Mouse (Mus musculus): ENCODE data around the gene T2.
"Not testable (repeated sequence)": the region's sequence is repeated elsewhere in the genome, so short reads cannot be mapped to it uniquely, and the experiment has no call there.

Gene T2

DNA sequence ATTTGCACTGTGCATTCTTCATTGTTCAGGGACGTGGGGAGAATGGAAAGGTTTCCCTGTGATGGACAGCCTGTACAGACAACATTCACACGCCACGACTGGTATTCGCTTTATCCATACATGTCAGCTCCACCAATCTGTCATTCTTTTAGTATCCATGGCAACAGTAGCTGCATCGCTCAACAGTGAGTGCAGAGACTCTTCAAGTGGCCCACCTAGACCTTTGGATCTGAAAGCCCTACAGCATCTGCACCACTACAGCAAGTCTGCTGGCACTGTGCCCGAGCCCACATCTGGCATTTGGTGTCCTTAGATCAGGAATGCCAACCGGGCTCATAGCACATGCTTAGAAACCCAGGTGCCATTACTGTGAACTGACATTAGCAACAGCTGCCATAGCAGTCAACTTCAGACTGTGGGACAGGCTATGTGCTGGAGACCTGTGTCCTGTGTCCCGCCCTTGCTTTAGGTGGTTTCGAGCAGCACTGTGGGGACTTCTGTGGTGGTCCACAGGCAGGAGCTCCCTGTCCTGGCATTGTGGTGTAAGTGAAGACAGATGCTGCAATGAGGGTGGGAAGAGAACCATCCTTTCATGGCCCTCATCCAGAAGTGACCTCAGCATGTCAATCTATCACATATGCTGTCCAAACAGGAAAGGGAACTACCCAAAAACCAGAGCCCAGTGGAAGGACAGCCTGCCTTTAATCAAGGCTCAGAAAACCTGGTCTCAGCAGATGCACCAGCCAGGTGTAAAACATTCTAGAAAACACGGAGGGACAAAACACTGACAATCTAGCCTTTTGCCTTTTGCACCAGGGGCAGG is 5.7 kb downstream of the T2 start:
- intact Hi-C loops (cut with DNase I): no loop called here

DNA sequence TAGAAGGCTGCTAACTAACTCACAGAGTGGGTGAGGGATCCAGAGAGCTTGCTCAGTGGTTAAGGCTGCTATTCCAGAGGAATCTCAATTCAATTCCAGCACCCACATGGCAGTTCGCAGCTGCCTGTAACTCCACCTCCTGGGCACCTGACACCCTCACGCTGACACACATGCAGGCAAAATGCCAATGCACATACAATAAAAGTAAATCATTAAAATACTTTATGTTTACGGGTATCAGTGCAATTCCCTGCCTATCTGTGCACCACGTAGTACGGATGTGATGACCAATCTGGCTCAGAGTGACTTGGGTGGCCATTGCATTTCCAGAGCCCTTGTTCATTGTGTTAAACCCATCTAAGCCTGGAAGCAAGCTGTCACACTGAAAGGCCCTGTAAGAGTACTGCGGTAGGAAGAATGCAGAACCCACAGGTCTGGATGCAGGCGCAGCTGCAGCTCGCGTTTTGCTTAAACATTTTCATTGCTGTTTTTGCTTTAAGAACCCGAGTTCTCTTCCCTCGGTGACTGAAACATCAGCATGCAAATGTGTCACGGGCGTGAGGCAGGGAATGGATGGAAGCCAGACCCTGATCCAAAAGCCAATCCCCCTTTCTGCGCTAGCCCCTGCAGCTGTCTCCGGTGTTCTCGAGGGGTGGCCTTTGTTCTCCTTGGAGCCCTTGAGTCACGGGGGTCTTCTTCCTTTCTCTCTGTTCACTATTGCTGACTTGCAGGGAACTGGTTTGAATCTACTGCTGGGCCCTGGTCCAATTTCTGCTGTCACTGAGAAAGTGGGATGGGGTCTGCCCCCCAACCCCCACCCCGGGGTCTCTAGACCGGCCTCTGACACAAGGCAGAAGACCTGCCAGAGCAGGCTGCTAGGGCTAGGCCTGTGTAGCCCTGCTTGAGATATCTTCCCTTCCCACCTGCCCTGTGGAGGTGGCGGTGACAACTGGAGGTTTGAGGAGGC is 12.0 kb downstream of the T2 start:
- intact Hi-C loops (cut with DNase I): loop anchor here (5.0 kb wide), 1 partner anchor 55 kb away; the partner anchor contains the start of gene Sft2d1

DNA sequence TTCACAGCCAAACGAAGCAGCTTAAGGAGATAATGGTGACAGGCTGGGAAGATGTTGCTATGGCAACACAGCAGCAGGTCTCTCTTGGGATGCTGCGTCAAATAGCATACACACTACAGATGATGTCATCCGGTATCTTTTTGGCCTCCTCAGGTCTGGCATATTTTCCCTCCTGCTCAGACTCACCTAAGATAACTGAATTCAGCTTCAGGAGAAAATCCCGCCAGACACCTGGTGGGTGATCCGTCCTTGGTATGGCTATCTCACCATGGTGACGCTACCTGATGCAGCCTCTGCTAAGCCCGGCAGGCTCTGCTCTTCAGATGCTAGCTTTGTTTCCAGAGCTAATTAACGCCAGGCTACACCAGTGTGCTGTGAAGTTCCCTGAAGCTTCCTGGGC is 12.8 kb downstream of the T2 start:
- intact Hi-C loops (cut with DNase I): loop anchor here (5.0 kb wide), 1 partner anchor 56 kb away; the partner anchor contains the start of gene Sft2d1

DNA sequence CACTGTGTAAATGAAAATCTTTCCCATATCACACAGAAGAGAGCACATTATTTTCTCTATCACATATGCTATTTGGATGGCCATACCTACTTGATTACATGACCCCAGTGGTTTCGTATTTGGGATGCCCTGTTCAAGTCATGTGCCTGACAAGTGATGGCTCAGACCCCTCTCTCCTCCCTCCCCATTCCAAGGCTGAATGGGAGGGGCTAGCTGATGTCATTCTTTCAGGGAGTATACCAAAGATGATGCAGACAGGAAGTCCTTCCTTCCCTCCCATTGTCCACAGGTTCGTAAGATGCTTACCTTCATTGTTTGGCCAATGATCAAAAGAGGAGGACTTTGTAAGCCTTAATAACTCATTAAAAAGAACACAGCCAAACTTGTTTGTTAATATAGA is 13.4 kb downstream of the T2 start:
- intact Hi-C loops (cut with DNase I): loop anchor here (5.0 kb wide), 1 partner anchor 57 kb away; the partner anchor contains the start of gene Sft2d1

DNA sequence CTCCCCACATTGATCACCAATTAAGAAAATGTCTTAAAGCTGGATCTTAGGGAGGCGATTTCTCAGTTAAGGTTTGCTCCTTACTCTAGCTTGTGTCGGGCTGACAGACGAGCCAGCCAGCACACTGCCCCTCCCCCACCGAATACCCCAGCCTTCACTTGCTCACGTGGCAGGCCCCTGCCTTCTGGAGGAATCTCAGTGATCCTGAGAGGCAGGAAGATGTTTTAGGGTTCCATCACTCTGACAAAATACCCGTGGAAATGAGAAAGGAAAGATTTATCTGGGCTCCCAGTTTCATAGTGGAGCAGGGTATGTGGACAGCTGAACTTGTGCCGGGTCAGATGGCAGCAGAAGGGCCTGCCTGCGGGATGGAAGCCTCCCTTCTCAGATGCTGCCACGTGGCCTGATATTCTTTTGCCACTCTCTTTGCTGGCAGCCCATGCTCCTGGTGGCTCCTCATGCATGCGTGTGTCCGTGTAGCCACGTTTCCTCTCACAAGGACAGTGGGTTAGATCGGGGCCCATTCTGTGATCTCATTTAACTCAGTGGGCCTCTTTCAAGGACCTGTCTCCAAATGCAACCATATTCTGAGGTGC is 14.9 kb downstream of the T2 start:
- intact Hi-C loops (cut with DNase I): loop anchor here (10.0 kb wide), 1 partner anchor 176 kb away; no protein-coding TSS in a partner anchor

DNA sequence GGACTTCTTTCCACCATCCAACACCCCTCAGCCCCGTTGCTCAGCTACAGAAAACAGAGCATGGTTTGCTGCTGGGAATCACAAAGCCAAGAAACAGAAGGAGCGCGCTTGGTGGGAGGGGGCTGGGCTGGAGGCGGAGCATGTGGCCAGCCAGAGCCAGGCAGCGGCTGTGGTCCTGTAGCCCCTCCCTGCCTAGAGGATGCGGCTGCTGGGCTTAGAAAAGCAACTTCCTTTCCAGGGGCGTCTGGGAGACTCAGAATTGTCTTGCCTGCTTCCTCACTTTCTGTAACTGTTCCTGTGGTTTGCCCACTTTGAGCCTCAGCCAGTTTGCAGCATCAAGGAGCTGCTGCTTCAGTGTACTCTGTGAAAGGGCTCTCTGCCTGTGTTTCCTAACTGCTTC is 16.0 kb downstream of the T2 start:
- intact Hi-C loops (cut with DNase I): loop anchor here (1.0 to 10.0 kb wide), 2 partner anchors 108 to 177 kb away; no protein-coding TSS in a partner anchor

DNA sequence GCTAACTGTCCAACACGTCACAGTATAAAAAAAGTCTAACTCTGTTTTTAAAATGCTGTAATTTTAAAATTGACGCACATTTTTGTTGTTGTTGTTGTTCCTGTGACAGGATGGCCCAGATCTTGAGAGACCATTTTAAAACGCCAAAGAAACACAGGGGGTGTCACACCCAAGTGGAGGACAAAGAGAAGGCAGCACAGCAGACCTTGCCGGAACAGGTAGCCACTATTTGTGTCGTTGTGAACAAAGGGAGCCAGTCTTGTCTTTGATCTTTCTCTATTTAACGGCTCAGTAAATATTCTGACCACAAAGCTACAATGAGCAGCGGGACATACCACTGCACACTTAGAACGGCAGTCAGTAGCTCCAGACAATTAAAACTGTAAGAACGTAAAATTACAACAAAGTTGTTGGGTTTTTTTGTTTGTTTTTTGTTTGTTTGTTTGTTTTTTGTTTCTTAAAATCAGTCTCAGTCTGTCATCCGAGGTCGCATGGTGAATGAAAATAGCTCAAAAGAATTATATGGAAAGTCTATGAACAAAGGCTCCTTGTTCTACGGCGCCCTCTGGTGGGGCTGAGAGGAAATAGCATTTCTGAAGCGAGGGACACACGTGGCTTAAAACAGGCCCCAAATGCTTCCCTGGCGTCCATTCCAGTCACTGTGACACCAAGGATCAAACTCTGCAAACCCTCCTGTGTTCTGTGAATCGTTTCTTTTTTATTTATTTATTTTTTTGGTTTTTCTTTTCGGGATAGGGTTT is 16.7 kb downstream of the T2 start:
- intact Hi-C loops (cut with DNase I): loop anchor here (1.0 to 10.0 kb wide), 2 partner anchors 108 to 178 kb away; no protein-coding TSS in a partner anchor

DNA sequence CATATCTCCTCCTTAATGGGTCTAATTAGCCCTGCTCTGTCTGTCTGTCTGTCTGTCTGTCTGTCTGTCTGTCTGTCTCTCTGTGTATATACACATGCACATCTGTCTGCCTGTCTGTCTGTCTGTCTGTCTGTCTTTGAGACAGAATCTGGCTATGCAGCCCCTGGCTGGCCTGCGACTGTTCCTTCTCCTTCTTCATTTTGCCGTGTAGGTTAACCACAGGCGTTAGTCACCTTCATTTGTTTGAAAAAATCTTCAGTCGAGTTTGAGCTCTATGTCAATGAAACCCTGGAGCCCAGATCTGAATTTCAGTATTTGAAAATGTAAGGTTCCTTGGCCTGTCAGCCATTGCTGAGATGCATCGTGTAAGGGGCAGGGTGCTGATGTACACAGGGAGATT is 21.5 kb downstream of the T2 start:
- intact Hi-C loops (cut with DNase I): loop anchor here (10.0 kb wide), 1 partner anchor 182 kb away; no protein-coding TSS in a partner anchor

DNA sequence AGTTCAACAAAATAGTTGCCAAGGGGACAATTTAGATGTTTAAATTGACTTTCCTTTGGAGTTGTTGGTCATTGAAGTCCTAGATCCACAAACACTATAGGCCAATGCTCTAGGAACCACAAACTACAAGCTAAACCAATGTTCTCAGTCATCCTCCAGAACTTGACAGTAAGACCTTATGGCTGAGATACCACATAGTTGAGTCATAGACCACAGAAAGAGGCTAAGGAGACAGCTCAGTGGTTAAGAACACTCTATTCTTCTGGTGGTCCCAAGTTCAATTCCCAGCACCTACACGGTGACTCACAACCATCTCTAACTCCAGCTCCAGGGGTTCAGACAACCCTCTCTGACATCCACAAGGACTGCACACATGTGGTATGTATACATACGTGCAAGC is 29.6 kb downstream of the T2 start:
- intact Hi-C loops (cut with DNase I): no loop called here

DNA sequence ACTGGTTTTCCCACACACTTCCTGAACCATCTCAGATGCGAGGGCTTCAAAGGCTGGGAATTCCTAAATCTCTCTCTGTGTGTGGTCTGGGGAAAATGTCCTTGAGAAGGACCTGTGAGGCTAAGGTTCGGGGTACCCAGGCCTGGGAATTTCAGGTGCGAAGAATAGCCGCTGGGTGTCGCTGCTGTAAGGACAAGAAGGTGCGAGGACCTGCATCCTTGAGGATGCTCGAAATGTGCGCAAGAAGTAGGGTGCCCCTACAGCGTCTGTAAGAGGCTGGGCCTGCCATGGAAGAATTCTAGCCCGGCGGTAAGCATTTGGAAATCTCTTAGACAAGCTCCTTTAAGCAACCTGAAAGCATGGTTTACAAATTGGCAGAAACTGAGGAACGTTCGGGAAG is 32.7 kb downstream of the T2 start:
- intact Hi-C loops (cut with DNase I): no loop called here

DNA sequence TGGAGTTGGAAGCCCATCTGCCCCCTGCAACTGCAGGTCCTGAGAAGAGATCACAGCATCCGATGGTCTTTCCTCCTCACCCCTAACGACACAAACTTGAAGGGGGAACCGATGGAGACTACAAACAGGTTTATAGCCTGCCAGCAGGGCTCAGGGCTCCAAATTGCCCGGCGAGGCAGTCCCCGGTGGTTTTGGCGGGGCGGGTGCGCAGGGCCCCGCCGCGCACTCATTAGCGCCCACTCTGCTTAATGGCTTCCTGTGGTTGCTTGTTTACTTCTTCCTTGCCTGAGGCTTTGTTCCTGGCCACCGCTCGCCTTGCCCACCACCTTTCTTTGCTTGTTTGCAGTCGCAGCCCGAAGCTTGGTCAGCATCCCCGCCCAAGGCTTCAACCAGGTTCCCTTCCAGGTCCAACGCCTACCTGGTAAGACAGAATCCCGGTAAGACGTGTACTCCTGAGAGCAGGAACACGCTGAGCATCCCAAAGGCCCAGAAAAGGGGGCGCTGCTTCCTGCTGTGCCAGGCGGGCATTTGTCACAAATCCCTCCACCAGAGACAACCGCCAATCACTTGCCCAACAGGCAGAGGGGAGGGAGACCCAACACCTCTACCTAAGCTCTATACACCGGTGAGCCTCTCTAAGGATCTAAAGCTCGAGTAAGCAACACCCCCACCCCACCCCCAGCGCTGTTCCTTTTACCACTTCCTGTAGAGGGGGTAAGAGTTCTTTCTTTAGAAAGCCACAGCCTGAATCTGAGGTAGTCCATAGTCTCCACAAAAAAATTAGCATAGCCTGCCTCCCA is 33.4 kb downstream of the T2 start:
- intact Hi-C loops (cut with DNase I): no loop called here

DNA sequence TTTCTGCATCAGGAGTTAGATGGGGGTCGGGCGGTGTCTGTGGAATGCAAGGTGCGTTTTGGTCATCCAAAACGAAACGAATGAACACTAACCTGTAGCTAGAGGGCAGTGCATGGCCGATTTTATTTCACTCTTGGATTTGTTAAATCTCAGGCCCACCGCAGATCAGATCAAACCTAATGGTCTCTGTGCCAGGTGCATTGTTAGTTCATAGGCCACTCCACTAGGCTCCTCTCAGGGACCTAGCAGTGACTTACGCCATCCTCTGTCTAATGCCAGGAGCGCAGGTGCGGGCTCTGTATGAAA is 34.0 kb downstream of the T2 start:
- intact Hi-C loops (cut with DNase I): no loop called here

DNA sequence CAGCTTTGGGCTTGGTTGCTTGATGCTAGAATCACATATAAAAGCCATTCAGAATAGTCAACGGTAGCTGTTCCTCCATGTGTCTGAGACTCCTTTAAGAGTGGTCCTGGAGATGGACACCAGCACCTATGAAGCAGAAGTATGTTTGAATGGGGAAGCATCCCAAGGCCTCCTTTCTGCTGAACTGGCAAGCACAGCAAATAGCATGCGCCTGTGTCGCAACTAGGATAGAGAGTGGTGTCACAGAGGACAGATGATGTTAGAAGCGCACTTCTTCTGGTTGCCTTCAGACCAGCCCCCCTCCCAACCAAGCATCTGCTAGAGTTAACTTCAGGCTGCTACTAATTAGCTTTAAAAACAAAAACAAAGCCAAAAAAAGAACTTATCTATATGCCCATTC is 34.7 kb downstream of the T2 start:
- intact Hi-C loops (cut with DNase I): no loop called here

DNA sequence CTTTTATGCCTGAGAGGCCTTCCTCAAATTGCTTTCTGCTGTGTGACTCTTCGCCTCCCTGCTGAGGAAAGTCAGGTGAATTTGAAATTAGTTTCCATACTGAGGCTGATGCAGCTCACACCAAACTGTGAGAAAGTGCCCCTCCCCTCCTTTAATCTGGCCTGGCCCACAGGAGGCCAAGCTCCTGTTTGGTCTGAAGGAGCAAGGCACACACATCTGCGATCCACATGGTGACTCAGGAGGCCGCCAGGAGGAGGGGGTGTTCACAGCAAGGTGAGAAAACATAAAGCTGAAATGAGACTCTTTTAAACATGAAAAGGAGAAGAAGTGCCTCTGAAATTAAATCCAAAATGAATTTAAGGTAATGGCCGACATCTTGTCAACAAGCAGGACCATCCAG is 40.6 kb downstream of the T2 start:
- intact Hi-C loops (cut with DNase I): no loop called here

DNA sequence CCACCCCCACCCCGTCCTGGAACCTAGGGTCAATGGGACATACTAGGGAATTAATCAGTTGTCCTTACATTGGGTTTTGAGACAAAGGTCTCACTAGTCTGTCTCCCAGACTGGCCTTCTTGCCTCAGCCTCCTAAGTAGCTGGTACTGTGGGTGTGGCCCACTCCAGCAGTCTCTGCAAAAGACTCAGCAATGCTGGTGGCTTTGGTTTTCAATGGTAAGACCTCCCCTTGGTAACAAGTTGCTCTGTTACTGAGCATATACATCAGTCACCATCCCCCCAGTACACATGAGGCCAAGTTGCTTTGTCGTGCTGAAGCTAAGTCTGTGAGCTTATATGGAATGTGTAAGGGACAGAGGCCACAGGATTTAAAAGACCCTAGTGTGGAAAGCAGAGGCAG is 42.2 kb downstream of the T2 start:
- intact Hi-C loops (cut with DNase I): no loop called here

DNA sequence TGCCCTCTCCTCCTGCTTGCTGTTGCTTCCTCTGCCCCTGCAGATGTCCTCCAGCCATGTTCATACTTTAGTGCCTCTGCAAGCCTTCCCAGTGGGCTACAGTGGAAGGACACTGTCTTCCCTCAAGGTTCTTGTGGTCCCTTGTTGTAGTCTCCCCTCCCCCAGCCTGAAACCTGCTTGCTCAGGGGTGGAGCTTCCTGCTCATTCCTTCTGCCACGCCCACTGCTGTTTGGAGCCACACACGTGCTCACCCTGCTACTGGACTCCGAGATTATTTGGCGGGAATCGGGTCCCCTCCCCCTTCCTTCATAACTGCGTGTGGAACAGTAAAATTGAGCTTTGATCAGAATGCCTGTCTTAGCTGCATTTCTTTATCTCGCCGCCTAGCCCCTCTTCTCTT is 48.1 kb downstream of the T2 start:
- intact Hi-C loops (cut with DNase I): not testable (repeated sequence)

DNA sequence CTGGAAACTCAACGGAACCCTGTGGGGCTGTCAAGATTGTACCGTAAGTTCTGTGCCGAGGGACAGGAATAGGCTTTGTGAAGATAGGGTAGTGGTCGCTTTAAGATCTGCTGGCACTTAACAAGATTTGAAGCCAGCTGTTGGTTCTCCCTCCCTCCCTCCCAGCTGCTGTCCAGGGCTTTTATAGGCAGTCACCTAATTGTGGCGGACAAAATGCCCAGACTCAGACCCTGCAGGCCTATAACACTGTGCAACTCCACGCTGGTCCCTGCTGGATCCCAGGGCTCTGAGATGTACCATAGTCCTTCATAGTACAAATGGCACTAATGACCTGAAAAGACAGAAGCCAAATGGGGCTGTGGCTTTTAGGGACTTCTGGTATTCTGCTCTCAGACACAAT is 50.5 kb downstream of the T2 start:
- intact Hi-C loops (cut with DNase I): no loop called here

DNA sequence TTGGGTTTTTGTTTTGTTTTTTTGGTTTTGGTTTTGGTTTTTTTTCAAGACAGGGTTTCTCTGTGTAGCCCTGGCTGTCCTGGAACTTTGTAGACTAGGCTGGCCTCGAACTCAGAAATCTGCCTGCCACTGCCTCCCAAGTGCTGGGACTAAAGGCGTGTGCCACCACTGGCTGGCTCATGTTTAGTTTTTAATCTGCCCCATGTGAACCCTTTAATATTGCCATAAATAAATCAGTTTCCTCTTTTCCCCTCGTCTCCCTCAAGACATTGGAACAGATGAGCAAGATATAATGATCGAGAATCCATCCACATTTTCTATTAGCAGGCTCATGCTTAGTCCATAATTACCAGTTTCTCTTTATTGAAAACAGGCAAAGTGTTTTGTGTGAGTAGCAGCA is 52.2 kb downstream of the T2 start:
- intact Hi-C loops (cut with DNase I): not testable (repeated sequence)

DNA sequence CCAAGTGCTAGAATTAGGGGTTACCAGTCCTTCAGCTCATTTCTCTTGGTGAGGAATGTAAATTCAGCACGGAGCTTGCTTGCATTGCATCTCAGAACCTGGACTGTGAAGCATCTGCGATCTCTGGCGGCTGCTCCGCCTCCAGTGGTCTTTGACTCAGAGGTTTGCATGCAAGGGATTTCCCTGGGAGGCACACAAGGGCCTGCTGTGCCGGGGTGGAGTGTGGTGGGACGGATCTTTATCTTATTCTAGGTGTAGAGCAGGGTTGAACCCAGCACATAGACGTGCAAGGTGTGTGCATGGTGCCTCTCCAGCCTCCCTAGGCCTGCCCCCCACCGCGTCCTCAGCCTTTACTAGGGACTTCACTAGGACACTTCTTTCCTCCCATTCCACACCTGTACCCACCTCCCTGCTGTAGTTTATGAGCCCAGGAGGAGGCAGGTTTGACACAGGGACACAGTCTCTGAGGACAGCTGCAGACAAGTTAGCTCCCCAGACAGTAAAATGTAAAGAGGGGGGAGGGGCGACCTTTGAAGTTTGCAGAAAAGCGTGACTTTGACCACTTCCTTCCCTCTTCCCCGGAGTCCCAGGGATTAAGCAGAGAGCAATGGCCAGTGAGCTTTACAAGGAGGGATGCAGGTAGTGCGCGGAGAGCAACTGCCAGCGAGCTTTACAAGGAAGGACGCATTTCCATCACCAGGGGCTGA is 53.0 kb downstream of the T2 start:
- intact Hi-C loops (cut with DNase I): no loop called here

All from adrenal gland (tissue).